Mouse (Mus musculus) left cerebral cortex, postnatal 4 days (tissue): ENCODE data around the gene Fn3k. TPM values are rescaled to one million over a fixed set of nuclear protein-coding genes. Genes with fewer than 3 reads are reported as not detected.

Source experiments
- DNase-seq: peaks from one replicate; pipeline ENCODE4 v3.0.0-alpha.2; 2022
- intact Hi-C: fragments of 180-260 bp; cut with DNase I; formaldehyde crosslinking; loops from one replicate; pipeline ENCODE4 v1.15.1; 2025
- microRNA-seq: library from miRNA; unstranded; fragments of <30 nt; microRNA quantifications from one replicate; pipeline ENCODE4 v1.2.0, GENCODE M21; 2022
- total RNA-seq, 2 experiments: library from RNA; stranded (reverse); gene quantifications; 2 replicates each; pipeline ENCODE4 v1.2.3; 2021

The Fn3k gene
- total RNA-seq, 2 experiments from 2014 or later: 4.9 to 5.7 TPM

GRCm38 (mm10) chr11:121451753-121452635 lies 17.3 kb downstream of the Fn3k start, which contains the start of gene Tbcd:
Gene Tbcd, plus strand, starts transcription at chr11:121451949.
- peak; percentile 94 for DNase-seq
- intact Hi-C loops: no loop called here

- intact Hi-C loops: no loop called here
- no peak for DNase-seq
Observed at GRCm38 (mm10) chr11:121457874-121458273, 23.2 kb downstream of the Fn3k start.

- intact Hi-C loops: no loop called here
- no peak for DNase-seq
Observed at GRCm38 (mm10) chr11:121467408-121467807, 32.7 kb downstream of the Fn3k start.

- intact Hi-C loops: loop anchor here (5.0 to 10.0 kb wide), 2 partner anchors 120 to 332 kb away; no protein-coding TSS in a partner anchor
- no peak for DNase-seq
Observed at GRCm38 (mm10) chr11:121474831-121475230, 40.1 kb downstream of the Fn3k start.

- peak; percentile 77 for DNase-seq
- intact Hi-C loops: loop anchor here (5.0 to 10.0 kb wide), 2 partner anchors 119 to 331 kb away; no protein-coding TSS in a partner anchor
Observed at GRCm38 (mm10) chr11:121475699-121476415, 41.1 kb downstream of the Fn3k start.

GRCm38 (mm10) chr11:121479476-121480203 lies 44.9 kb downstream of the Fn3k start:
- intact Hi-C loops: loop anchor here (5.0 to 10.0 kb wide), 2 partner anchors 115 to 328 kb away; no protein-coding TSS in a partner anchor
- DNase-seq: no peak

- intact Hi-C loops: no loop called here
- DNase-seq: no peak
Observed at GRCm38 (mm10) chr11:121481129-121481528, 46.4 kb downstream of the Fn3k start.

GRCm38 (mm10) chr11:121485882-121486281 lies 51.2 kb downstream of the Fn3k start:
- intact Hi-C loops: no loop called here
- DNase-seq: no peak

GRCm38 (mm10) chr11:121490651-121491050 lies 55.9 kb downstream of the Fn3k start:
- intact Hi-C loops: no loop called here
- no peak for DNase-seq

Small RNAs within 50 kb of the gene (microRNA-seq; reads per million reads assigned to microRNA genes)
- not detected for gene Mir7236

Other genes with a start within 250 kb of the Fn3k start
- 10 to 100 TPM; 54.9 to 57.3 TPM for gene Hexdc, start 230.5 kb upstream of the Fn3k start, total RNA-seq
- gene Ogfod3, start 230.2 kb upstream of the Fn3k start, total RNA-seq: 1 to 10 TPM; 7.7 to 8.0 TPM
- gene Cybc1, start 205.6 kb upstream of the Fn3k start, total RNA-seq: 10 to 100 TPM; 24.0 to 27.3 TPM
- 10 to 100 TPM; 70.6 to 73.2 TPM for gene Narf, start 197.7 kb upstream of the Fn3k start, total RNA-seq
- gene Foxk2, start 174.9 kb upstream of the Fn3k start, total RNA-seq: 100 to 1,000 TPM; 115 to 116 TPM
- 10 to 100 TPM; 57.3 to 64.8 TPM for gene Wdr45b, start 80.5 kb upstream of the Fn3k start, total RNA-seq
- 10 to 100 TPM; 13.6 to 16.4 TPM for gene Rab40b, start 46.7 kb upstream of the Fn3k start, total RNA-seq
- 10 to 100 TPM; 17.9 to 18.1 TPM for gene Fn3krp, start 13.5 kb upstream of the Fn3k start, total RNA-seq
- gene Tbcd, start 17.0 kb downstream of the Fn3k start, total RNA-seq: 10 to 100 TPM; 68.4 to 75.2 TPM
- gene Zfp750, start 84.4 kb downstream of the Fn3k start, total RNA-seq: not detected
- 1 to 10 TPM; 7.2 to 7.6 TPM for gene B3gntl1, start 238.2 kb downstream of the Fn3k start, total RNA-seq